Mouse (Mus musculus): ENCODE results near the gene Ghr. TPM values are rescaled to one million over a fixed set of nuclear protein-coding genes. Genes with fewer than 3 reads are reported as not detected.

The Ghr gene
- polyA plus RNA-seq, 1 experiment from 2014 or later = 57.9 TPM

DNA sequence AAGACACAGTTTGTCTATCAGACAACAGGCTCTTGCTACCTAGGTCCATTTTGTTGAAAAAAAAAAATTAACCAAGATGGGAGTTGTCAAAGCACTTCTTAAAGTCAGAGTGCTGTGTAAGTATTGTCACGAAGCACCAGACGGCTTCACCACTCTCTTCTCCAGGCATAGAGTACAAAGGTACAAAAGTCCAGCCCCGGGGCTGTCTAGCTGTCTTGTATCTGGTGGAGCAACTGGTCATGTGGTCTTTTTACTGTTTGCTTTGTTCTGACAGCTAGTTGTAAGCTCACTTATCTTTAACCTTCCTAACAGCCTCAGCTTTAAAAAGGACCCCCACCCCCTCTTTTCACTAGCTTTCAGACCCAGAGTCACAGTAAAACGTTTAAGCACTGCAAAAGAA lies 1.1 kb upstream of the Ghr start:
- Histone ChIP-seq H3K27ac (ENCODE audit: low read length) (no peak overlapping the region), H3K4me3 (ENCODE audit: low read length) (no peak overlapping the region), H3K9ac (ENCODE audit: low read length) (no peak overlapping the region), H3K4me2 (ENCODE audit: low read depth, low read length) (no peak overlapping the region), H3K4me1 (ENCODE audit: control insufficient read depth, insufficient read depth, low read length) (peaks cover 11% of the 10 kb centered on the region), H3K27me3 (ENCODE audit: control insufficient read depth, insufficient read depth, low read length) (no peaks in the 10 kb centered on the region), H3K36me3 (ENCODE audit: control insufficient read depth, insufficient read depth) (no peaks in the 10 kb centered on the region), H3K9me3 (replicated peaks; ENCODE audit: control insufficient read depth, low read length) (no peaks in the 10 kb centered on the region)
- 29% methylated on average over 4 of the region's 4 CpGs for WGBS
- ATAC-seq (replicated peaks; ENCODE audit: extremely low read depth, insufficient read depth, low FRiP score) = no peak

GRCm38 (mm10) chr15:3581861-3582806 lies 1.2 kb downstream of the Ghr start:
- WGBS = under 1% methylated on average over 34 of the region's 34 CpGs
- H3K27me3 ChIP-seq (ENCODE audit: control insufficient read depth, insufficient read depth, low read length) = no peaks in the 10 kb centered on the region
- no peaks in the 10 kb centered on the region for H3K9me3 ChIP-seq (replicated peaks; ENCODE audit: control insufficient read depth, low read length)
- peak overlapping the region; percentile 95 for H3K9ac ChIP-seq (ENCODE audit: low read length)
- peak overlapping the region; percentile 76 for H3K4me2 ChIP-seq (ENCODE audit: low read depth, low read length)
- peak; percentile 34 for ATAC-seq (replicated peaks; ENCODE audit: extremely low read depth, insufficient read depth, low FRiP score)
- peak overlapping the region; percentile 98 for H3K27ac ChIP-seq (ENCODE audit: low read length)
- H3K4me3 ChIP-seq (ENCODE audit: low read length) = peak overlapping the region; percentile 89
- H3K36me3 ChIP-seq (ENCODE audit: control insufficient read depth, insufficient read depth) = no peaks in the 10 kb centered on the region
- peaks cover 13% of the 10 kb centered on the region for H3K4me1 ChIP-seq (ENCODE audit: control insufficient read depth, insufficient read depth, low read length)

- Histone ChIP-seq H3K4me3 (ENCODE audit: low read length) (peak overlapping the region; percentile 89), H3K36me3 (ENCODE audit: control insufficient read depth, insufficient read depth) (no peaks in the 10 kb centered on the region), H3K27me3 (ENCODE audit: control insufficient read depth, insufficient read depth, low read length) (no peaks in the 10 kb centered on the region), H3K9ac (ENCODE audit: low read length) (peak overlapping the region; percentile 95), H3K4me1 (ENCODE audit: control insufficient read depth, insufficient read depth, low read length) (peaks cover 13% of the 10 kb centered on the region), H3K9me3 (replicated peaks; ENCODE audit: control insufficient read depth, low read length) (no peaks in the 10 kb centered on the region), H3K27ac (ENCODE audit: low read length) (peak overlapping the region; percentile 98), H3K4me2 (ENCODE audit: low read depth, low read length) (peak overlapping the region; percentile 76)
- WGBS = 10% methylated on average over 3 of the region's 3 CpGs
- ATAC-seq (replicated peaks; ENCODE audit: extremely low read depth, insufficient read depth, low FRiP score) = no peak
Measured at GRCm38 (mm10) chr15:3581337-3581736, 2.0 kb downstream of the Ghr start.

GRCm38 (mm10) chr15:3580216-3580615 lies 3.1 kb downstream of the Ghr start:
- no peak for ATAC-seq (replicated peaks; ENCODE audit: extremely low read depth, insufficient read depth, low FRiP score)
- 42% methylated on average over 2 of the region's 2 CpGs for WGBS
- Histone ChIP-seq H3K36me3 (ENCODE audit: control insufficient read depth, insufficient read depth) (no peaks in the 10 kb centered on the region), H3K4me3 (ENCODE audit: low read length) (peak overlapping the region; percentile 30), H3K4me2 (ENCODE audit: low read depth, low read length) (peak overlapping the region; percentile 47), H3K27ac (ENCODE audit: low read length) (peak overlapping the region; percentile 55), H3K9me3 (replicated peaks; ENCODE audit: control insufficient read depth, low read length) (no peaks in the 10 kb centered on the region), H3K9ac (ENCODE audit: low read length) (no peak overlapping the region), H3K4me1 (ENCODE audit: control insufficient read depth, insufficient read depth, low read length) (peaks cover 13% of the 10 kb centered on the region), H3K27me3 (ENCODE audit: control insufficient read depth, insufficient read depth, low read length) (no peaks in the 10 kb centered on the region)

- ATAC-seq (replicated peaks; ENCODE audit: extremely low read depth, insufficient read depth, low FRiP score) = no peak
- 69% methylated on average over 5 of the region's 5 CpGs for WGBS
- H3K36me3 ChIP-seq (ENCODE audit: control insufficient read depth, insufficient read depth) = no peaks in the 10 kb centered on the region
Measured at GRCm38 (mm10) chr15:3578286-3578980, 4.9 kb downstream of the Ghr start.

DNA sequence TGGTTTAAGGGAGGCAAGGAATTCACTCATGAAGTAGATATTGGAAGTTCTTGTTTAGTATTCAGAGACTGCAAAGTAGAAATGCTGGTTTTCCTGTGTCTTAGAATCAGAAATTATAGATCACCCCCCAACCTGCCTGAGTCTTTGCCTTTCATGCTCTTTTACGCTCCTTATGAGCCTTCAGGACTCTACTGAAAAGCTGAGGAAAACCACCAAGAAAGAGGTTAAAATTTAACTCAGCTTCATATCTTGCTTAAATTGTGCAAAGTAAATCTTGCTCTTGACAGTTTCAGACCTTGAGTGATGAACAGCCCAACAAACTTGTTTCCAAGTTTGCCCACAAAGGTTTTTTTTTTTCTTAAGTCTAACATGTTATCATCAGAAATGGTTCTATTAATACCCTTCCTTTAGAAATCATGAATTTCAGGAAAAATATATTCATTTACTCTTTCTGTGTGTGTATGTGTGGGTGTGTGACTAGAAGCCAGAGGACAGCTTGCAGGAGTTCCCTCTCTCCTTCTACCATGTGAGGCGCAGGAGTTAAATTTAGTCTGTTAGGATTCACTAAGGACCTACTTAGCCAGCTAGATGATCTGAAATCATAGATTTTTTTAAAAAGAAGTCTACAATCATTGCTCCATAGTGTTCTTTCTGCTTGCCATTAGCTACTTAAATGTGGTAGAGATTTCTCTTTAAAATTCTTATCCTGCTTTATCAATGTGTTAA lies 14.0 kb downstream of the Ghr start:
- no peak overlapping the region for H3K4me3 ChIP-seq (ENCODE audit: low read length)
- H3K27me3 ChIP-seq (ENCODE audit: control insufficient read depth, insufficient read depth, low read length) = no peaks in the 10 kb centered on the region
- 0 out of 2 replicates have a peak, but pooled peaks cover 2% of the 10 kb centered on the region for H3K4me1 ChIP-seq (ENCODE audit: control insufficient read depth, insufficient read depth, low read length)
- ATAC-seq (replicated peaks; ENCODE audit: extremely low read depth, insufficient read depth, low FRiP score) = no peak
- H3K36me3 ChIP-seq (ENCODE audit: control insufficient read depth, insufficient read depth) = peaks cover 7% of the 10 kb centered on the region
- no peak overlapping the region for H3K27ac ChIP-seq (ENCODE audit: low read length)
- WGBS = 85% methylated on average over 2 of the region's 2 CpGs
- no peak overlapping the region for H3K9ac ChIP-seq (ENCODE audit: low read length)
- no peaks in the 10 kb centered on the region for H3K9me3 ChIP-seq (replicated peaks; ENCODE audit: control insufficient read depth, low read length)
- no peak overlapping the region for H3K4me2 ChIP-seq (ENCODE audit: low read depth, low read length)

More at GRCm38 (mm10) chr15:3578286-3578980, 4.9 kb downstream of the Ghr start:
- H3K4me1 ChIP-seq (ENCODE audit: control insufficient read depth, insufficient read depth, low read length) = peaks cover 13% of the 10 kb centered on the region
- H3K27me3 ChIP-seq (ENCODE audit: control insufficient read depth, insufficient read depth, low read length) = no peaks in the 10 kb centered on the region
- H3K9me3 ChIP-seq (replicated peaks; ENCODE audit: control insufficient read depth, low read length) = no peaks in the 10 kb centered on the region
- H3K27ac ChIP-seq (ENCODE audit: low read length) = no peak overlapping the region
- H3K4me3 ChIP-seq (ENCODE audit: low read length) = no peak overlapping the region
- H3K9ac ChIP-seq (ENCODE audit: low read length) = no peak overlapping the region
- H3K4me2 ChIP-seq (ENCODE audit: low read depth, low read length) = no peak overlapping the region

- Histone ChIP-seq H3K27me3 (ENCODE audit: control insufficient read depth, insufficient read depth, low read length) (no peaks in the 10 kb centered on the region), H3K36me3 (ENCODE audit: control insufficient read depth, insufficient read depth) (peaks cover 6% of the 10 kb centered on the region; the same call in 1 of the 2 replicates), H3K4me3 (ENCODE audit: low read length) (no peak overlapping the region), H3K9ac (ENCODE audit: low read length) (no peak overlapping the region), H3K27ac (ENCODE audit: low read length) (peak overlapping the region; percentile 18), H3K9me3 (replicated peaks; ENCODE audit: control insufficient read depth, low read length) (no peaks in the 10 kb centered on the region), H3K4me1 (ENCODE audit: control insufficient read depth, insufficient read depth, low read length) (no peaks in the 10 kb centered on the region), H3K4me2 (ENCODE audit: low read depth, low read length) (no peak overlapping the region)
- ATAC-seq (replicated peaks; ENCODE audit: extremely low read depth, insufficient read depth, low FRiP score) = no peak
- 58% methylated on average over 4 of the region's 4 CpGs for WGBS
Measured at GRCm38 (mm10) chr15:3564570-3564969, 18.7 kb downstream of the Ghr start.

DNA sequence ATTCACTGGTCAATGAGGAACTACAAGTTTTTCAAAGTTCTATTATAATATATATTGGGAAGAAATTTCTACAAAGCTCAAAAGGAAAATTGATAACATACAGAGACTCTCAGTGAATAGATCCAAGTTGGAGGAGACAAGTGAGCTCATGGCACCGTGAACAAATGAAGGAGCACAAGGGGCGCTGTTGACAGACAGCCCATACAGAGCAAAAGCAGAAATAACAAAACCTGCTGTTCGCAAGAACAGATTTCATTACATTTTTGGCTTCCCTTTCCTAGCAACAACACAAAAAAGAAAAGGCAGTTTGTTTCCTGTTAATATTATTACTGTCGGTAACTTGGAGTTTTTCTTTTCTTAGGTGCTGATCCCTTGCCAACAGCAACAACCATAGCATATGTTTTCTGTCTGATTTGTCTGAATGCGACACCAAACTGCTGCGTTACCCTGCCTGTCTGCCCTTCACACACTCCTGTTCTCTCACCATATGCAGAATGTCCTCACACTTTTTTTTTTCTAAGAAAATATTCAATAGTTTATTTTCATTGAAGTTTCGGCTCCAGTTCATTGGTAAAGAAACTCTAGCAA lies 19.3 kb downstream of the Ghr start:
- no peak overlapping the region for H3K9ac ChIP-seq (ENCODE audit: low read length)
- 0 out of 2 replicates have a peak, but pooled peaks cover 2% of the 10 kb centered on the region for H3K4me1 ChIP-seq (ENCODE audit: control insufficient read depth, insufficient read depth, low read length)
- H3K36me3 ChIP-seq (ENCODE audit: control insufficient read depth, insufficient read depth) = peaks cover 6% of the 10 kb centered on the region; the same call in 1 of the 2 replicates
- ATAC-seq (replicated peaks; ENCODE audit: extremely low read depth, insufficient read depth, low FRiP score) = no peak; the same call in 1 of the 2 replicates
- no peaks in the 10 kb centered on the region for H3K9me3 ChIP-seq (replicated peaks; ENCODE audit: control insufficient read depth, low read length)
- no peak overlapping the region for H3K4me3 ChIP-seq (ENCODE audit: low read length)
- WGBS = 55% methylated on average over 7 of the region's 7 CpGs
- H3K4me2 ChIP-seq (ENCODE audit: low read depth, low read length) = no peak overlapping the region
- peak overlapping the region; percentile 18 for H3K27ac ChIP-seq (ENCODE audit: low read length)
- H3K27me3 ChIP-seq (ENCODE audit: control insufficient read depth, insufficient read depth, low read length) = no peaks in the 10 kb centered on the region

All from heart, embryonic 16.5 days (tissue).